Mouse (Mus musculus) ES-Bruce4 (cell line): ENCODE measurements at regions not wholly inside any gene's neighbourhood (a gene's known extent, or its start where the extent isn't known, plus 50 kb on each side); places are given as distances from the start of the nearest gene placed in this dataset.

ENCODE experiments used
- CTCF ChIP-seq: IDR thresholded peaks from one replicate; pipeline ENCODE4 v1.8.1; 2011; ENCODE audit warnings: low read depth, low read length
- POLR2A ChIP-seq: IDR thresholded peaks from one replicate; pipeline ENCODE4 v1.8.1; 2011; ENCODE audit warnings: low read length; ENCODE audit not compliant: insufficient read depth

DNA sequence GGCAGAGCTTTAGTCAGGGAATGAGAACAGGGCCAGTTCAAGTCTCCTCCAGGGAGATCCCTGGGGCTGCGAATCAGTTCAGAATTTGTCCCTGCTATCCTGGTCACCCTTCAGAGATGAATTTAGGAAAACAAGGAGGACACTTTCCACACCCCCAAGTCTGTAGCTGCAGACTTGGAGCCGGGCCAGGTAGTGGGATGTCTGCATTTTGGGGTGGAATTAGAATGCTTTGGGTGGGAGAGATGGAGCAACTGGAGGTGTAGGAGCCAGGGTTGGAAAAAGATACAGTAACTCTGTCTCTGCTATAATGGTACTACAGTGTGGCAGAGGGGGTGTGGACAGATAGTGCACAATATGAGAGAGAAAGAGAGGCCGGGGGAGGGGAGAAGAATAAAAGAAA, 173.6 kb upstream of the Grik3 start:
- TF ChIP-seq POLR2A = no peak
- TF ChIP-seq CTCF = no peak
